Mouse (Mus musculus) layer of hippocampus, adult 8-10 months (tissue): ENCODE data around the gene Tmem190. TPM values are rescaled to one million over a fixed set of nuclear protein-coding genes. Genes with fewer than 3 reads are reported as not detected.
"Not testable (repeated sequence)": the region's sequence is repeated elsewhere in the genome, so short reads cannot be mapped to it uniquely, and the experiment has no call there.

Experiments
- DNase-seq, 2 experiments: peaks; one replicate each; pipeline ENCODE4 v3.0.0; 2022; ENCODE audit warnings: low spot score in 2 of 2
- total RNA-seq, 4 experiments: library from RNA; stranded (reverse); gene quantifications; 2 replicates each; pipeline ENCODE4 v1.2.4; 2022

Tmem190 gene
- total RNA-seq, 4 experiments from 2014 or later, result not detected

GRCm38 (mm10) chr7:4812303-4813104 is 29.8 kb downstream of the Tmem190 start, which contains the start of gene Ube2s:
Gene Ube2s, minus strand, starts transcription at chr7:4812590.
- DNase-seq, result peak; percentile 98 to 99

- DNase-seq, result no peak
Measured at GRCm38 (mm10) chr7:4813105-4813791, 30.5 kb downstream of the Tmem190 start.

- DNase-seq, result no peak
Measured at GRCm38 (mm10) chr7:4816559-4816958, 33.8 kb downstream of the Tmem190 start.

GRCm38 (mm10) chr7:4820925-4821324 is 38.2 kb downstream of the Tmem190 start:
- DNase-seq, result not testable (repeated sequence)

DNA sequence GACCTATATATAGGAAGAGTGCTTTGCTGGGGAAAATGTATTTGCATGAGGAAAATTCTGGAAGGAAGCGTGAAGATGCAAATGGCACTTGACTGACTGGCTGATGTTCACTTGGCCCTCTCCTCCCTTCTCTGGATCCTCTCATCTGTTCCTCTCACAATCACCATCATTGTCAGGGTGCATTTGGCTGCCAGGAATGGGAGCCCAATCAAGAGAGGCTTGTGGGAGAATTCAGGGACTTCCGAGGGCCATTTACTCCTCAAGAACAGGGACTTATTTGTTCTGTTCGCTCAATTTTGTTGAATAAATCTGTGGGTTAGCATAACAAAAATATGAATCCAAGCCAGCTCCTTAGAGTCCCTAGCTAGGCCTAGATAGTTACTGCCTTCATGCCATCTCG is 39.0 kb downstream of the Tmem190 start:
- peak in 1 of 2 experiments; percentile 65 for DNase-seq

DNA sequence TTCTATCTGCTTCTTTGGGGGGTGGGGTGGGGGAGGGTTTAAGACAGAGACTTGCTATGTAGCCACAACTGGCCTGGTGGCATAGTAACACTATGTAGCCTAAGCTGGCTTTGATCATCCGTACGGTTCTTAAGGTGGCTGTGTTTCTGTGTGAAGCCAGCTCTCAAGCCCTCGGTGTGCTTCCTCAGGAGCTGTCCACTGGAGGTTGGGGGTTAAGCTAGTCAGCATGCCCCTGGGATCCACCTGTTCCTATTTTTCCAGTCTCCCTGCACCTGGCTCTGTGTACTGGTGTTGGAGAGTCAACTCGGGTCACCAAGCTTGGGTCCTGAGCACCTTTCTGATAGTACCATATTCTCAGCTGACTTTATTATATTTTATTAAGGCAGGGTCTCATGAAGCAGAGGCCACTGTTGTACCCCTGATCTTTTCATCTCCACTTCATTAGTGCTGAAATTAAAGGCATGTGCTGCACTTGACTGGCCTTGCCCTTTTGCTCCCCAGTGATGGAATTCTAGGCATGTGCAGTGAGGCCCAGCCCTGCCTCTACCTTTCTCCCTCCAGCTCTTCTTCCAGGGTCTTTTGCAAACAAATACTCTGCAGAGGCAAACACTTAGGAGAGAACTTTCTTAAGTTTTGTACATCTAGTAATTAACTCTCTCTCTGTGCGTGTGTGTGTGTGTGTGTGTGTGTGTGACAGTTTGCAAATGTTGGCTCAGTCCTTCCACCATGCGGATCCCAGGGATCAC is 39.6 kb downstream of the Tmem190 start:
- DNase-seq, result no peak

DNA sequence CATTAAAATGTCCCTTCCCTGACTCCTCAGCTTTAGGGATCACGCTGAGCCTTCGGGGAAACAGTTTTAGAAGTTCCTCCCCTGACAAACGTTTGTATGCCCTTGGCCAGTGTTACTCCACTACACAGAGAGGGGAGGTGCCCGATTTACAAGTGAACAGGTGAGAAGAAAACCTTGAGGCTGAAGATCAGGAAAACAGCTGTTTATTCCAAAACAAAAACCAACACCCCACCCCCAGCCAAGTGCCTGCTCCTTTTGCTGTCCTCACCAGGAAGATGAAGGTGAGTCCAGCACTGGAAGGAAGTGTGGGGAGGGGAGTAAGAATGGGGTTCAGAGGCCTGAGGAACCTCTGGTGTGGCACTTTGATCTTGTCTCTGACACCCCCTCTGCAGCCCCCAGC is 42.6 kb downstream of the Tmem190 start:
- DNase-seq, result no peak

DNA sequence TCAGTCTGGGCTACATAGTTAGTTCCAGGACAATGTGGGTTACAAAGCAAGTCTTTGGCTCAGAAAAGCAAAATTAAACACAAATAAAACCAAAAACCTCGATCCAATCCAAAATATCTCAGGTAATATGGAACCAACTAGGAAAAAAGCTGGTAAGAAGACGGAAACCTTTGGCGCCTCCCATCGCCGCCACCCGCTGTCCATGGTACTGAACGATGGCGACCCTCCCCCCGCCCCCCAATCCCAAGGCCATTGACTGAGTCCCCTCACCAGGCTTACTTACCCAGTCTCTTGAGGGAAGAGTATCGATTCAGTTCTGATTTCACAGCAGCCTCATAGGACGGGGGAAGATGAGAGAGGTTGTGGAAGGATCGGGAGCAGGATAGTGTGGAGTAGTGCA is 47.7 kb downstream of the Tmem190 start:
- DNase-seq, result no peak

Other genes starting within 250 kb of the Tmem190 start
- gene Syt5, start 235.4 kb upstream of the Tmem190 start, total RNA-seq, result 100 to 1,000 TPM; 180 to 219 (median 211) TPM
- under 1 TPM; 0.59 to 0.85 (median 0.67) TPM for gene Ptprh, start 178.9 kb upstream of the Tmem190 start, total RNA-seq
- 10 to 100 TPM; 15.4 to 27.0 (median 20.7) TPM for gene Tmem86b, start 151.5 kb upstream of the Tmem190 start, total RNA-seq
- gene Ppp6r1, start 123.9 kb upstream of the Tmem190 start, total RNA-seq, result 100 to 1,000 TPM; 130 to 139 (median 134) TPM
- gene Hspbp1, start 97.9 kb upstream of the Tmem190 start, total RNA-seq, result 10 to 100 TPM; 76.4 to 91.2 (median 84.1) TPM
- 100 to 1,000 TPM; 314 to 327 (median 325) TPM for gene Brsk1, start 92.3 kb upstream of the Tmem190 start, total RNA-seq
- under 1 TPM in 2 of 4 experiments, not detected in 2; 0.27 to 0.36 TPM for gene Tmem150b, start 57.7 kb upstream of the Tmem190 start, total RNA-seq
- gene Kmt5c, start 42.8 kb upstream of the Tmem190 start, total RNA-seq, result 10 to 100 TPM; 26.1 to 39.8 (median 33.0) TPM
- 10 to 100 TPM in 1 of 4 experiments, 1 to 10 TPM in 3; 6.0 to 13.0 (median 7.4) TPM for gene Cox6b2, start 29.8 kb upstream of the Tmem190 start, total RNA-seq
- not detected for gene Fam71e2, start 11.6 kb upstream of the Tmem190 start, total RNA-seq
- gene Il11, start 78 bp upstream of the Tmem190 start, total RNA-seq, result under 1 TPM; 0.31 to 0.43 (median 0.37) TPM
- 1 to 10 TPM; 1.2 to 3.7 (median 2.0) TPM for gene Tmem238, start 6.7 kb downstream of the Tmem190 start, total RNA-seq
- 100 to 1,000 TPM; 350 to 553 (median 418) TPM for gene Rpl28, start 9.9 kb downstream of the Tmem190 start, total RNA-seq
- 100 to 1,000 TPM; 113 to 119 (median 116) TPM for gene Ube2s, start 29.7 kb downstream of the Tmem190 start, total RNA-seq
- 100 to 1,000 TPM; 133 to 179 (median 153) TPM for gene Shisa7, start 61.8 kb downstream of the Tmem190 start, total RNA-seq
- 1 to 10 TPM; 4.7 to 8.9 (median 6.9) TPM for gene Isoc2b, start 87.3 kb downstream of the Tmem190 start, total RNA-seq
- 10 to 100 TPM; 13.7 to 16.0 (median 14.2) TPM for gene Isoc2a, start 94.2 kb downstream of the Tmem190 start, total RNA-seq
- under 1 TPM; 0.29 to 0.77 (median 0.39) TPM for gene Gm36210, start 123.6 kb downstream of the Tmem190 start, total RNA-seq
- gene Zfp628, start 132.3 kb downstream of the Tmem190 start, total RNA-seq, result 10 to 100 TPM; 13.0 to 15.3 (median 13.9) TPM
- 100 to 1,000 TPM in 2 of 4 experiments, 10 to 100 TPM in 2; 89.9 to 111 (median 102) TPM for gene Nat14, start 139.1 kb downstream of the Tmem190 start, total RNA-seq
- gene Ssc5d, start 142.8 kb downstream of the Tmem190 start, total RNA-seq, result 1 to 10 TPM; 2.8 to 5.1 (median 4.2) TPM
- 1 to 10 TPM in 1 of 4 experiments, under 1 TPM in 2, not detected in 1; 0.58 to 1.1 (median 0.90) TPM for gene Sbk2, start 181.5 kb downstream of the Tmem190 start, total RNA-seq
- gene Sbk3, start 188.2 kb downstream of the Tmem190 start, total RNA-seq, result 1 to 10 TPM in 2 of 4 experiments, under 1 TPM in 2; 0.71 to 1.1 (median 0.98) TPM
- gene Zfp579, start 213.2 kb downstream of the Tmem190 start, total RNA-seq, result 10 to 100 TPM; 23.2 to 32.9 (median 30.6) TPM
- gene Zfp524, start 231.5 kb downstream of the Tmem190 start, total RNA-seq, result 1 to 10 TPM; 6.0 to 8.0 (median 6.9) TPM
- gene Fiz1, start 231.8 kb downstream of the Tmem190 start, total RNA-seq, result 10 to 100 TPM; 20.7 to 25.3 (median 24.5) TPM
- gene Gm44973, start 232.6 kb downstream of the Tmem190 start, total RNA-seq, result not detected
- 10 to 100 TPM; 37.1 to 42.5 (median 38.5) TPM for gene Zfp865, start 237.4 kb downstream of the Tmem190 start, total RNA-seq
- gene Ccdc106, start 237.6 kb downstream of the Tmem190 start, total RNA-seq, result 10 to 100 TPM; 45.2 to 65.9 (median 56.9) TPM